Mouse (Mus musculus) frontal cortex, postnatal 36 days (tissue): ENCODE results near the gene Pcf11.
A peak's percentile ranks its signal among the peaks of the same experiment; 100 is the strongest.

Source experiments
- DNase-seq, 2 experiments: peaks; one replicate each; pipeline ENCODE4 v3.0.0; 2022; ENCODE audit warnings: low spot score in 2 of 2

The Pcf11 gene

GRCm38 (mm10) chr7:92669507-92670471 is at the start of gene Pcf11:
Gene Pcf11 (minus strand): TSS chr7:92669934.
- peak; percentile 95 to 97 for DNase-seq

- no peak for DNase-seq
Observed at GRCm38 (mm10) chr7:92715055-92715454, 45.3 kb upstream of the Pcf11 start.

- no peak for DNase-seq
Observed at GRCm38 (mm10) chr7:92711593-92711992, 41.9 kb upstream of the Pcf11 start.

- DNase-seq, result no peak
Observed at GRCm38 (mm10) chr7:92709573-92709972, 39.8 kb upstream of the Pcf11 start.

GRCm38 (mm10) chr7:92706711-92707110 is 37.0 kb upstream of the Pcf11 start:
- DNase-seq, result no peak

GRCm38 (mm10) chr7:92705534-92705933 is 35.8 kb upstream of the Pcf11 start:
- no peak for DNase-seq

GRCm38 (mm10) chr7:92703661-92704060 is 33.9 kb upstream of the Pcf11 start:
- DNase-seq, result no peak

- no peak for DNase-seq
Observed at GRCm38 (mm10) chr7:92698770-92699169, 29.0 kb upstream of the Pcf11 start.

GRCm38 (mm10) chr7:92696395-92696794 is 26.7 kb upstream of the Pcf11 start:
- DNase-seq, result no peak

- no peak for DNase-seq
Observed at GRCm38 (mm10) chr7:92689101-92689500, 19.4 kb upstream of the Pcf11 start.

- no peak for DNase-seq
Observed at GRCm38 (mm10) chr7:92688299-92688669, 18.6 kb upstream of the Pcf11 start.

- no peak for DNase-seq
Observed at GRCm38 (mm10) chr7:92687556-92688298, 18.0 kb upstream of the Pcf11 start.

GRCm38 (mm10) chr7:92677346-92677745 is 7.6 kb upstream of the Pcf11 start:
- DNase-seq, result no peak

GRCm38 (mm10) chr7:92675131-92675530 is 5.4 kb upstream of the Pcf11 start:
- DNase-seq, result no peak

- DNase-seq, result peak; percentile 53 to 60
Observed at GRCm38 (mm10) chr7:92668791-92669506, 785 bp downstream of the Pcf11 start.

- DNase-seq, result no peak
Observed at GRCm38 (mm10) chr7:92666274-92666820, 3.4 kb downstream of the Pcf11 start.

GRCm38 (mm10) chr7:92658050-92658449 is 11.7 kb downstream of the Pcf11 start:
- DNase-seq, result no peak

- DNase-seq, result no peak
Observed at GRCm38 (mm10) chr7:92656386-92656785, 13.3 kb downstream of the Pcf11 start.

- no peak for DNase-seq
Observed at GRCm38 (mm10) chr7:92653329-92653728, 16.4 kb downstream of the Pcf11 start.

GRCm38 (mm10) chr7:92647790-92648189 is 21.9 kb downstream of the Pcf11 start:
- no peak for DNase-seq

- no peak for DNase-seq
Observed at GRCm38 (mm10) chr7:92642358-92642757, 27.4 kb downstream of the Pcf11 start.

- no peak for DNase-seq
Observed at GRCm38 (mm10) chr7:92638050-92638449, 31.7 kb downstream of the Pcf11 start.
